Mouse (Mus musculus) G1E (cell line): Measurements from ENCODE around the gene Snapc3. TPM values are rescaled to one million over a fixed set of nuclear protein-coding genes. Genes with fewer than 3 reads are reported as not detected.
A peak's percentile ranks its signal among the peaks of the same experiment; 100 is the strongest.

ENCODE experiments used
- ATAC-seq: 2 replicates; pipeline ENCODE4 v1.8.0; 2016; ENCODE audit warnings: mild to moderate bottlenecking; ENCODE audit not compliant: insufficient number of reproducible peaks, poor library complexity, low FRiP score, severe bottlenecking; ENCODE audit errors: extremely low read depth
- DNase-seq: peaks from one replicate; pipeline ENCODE4 v3.0.0; 2012; ENCODE audit warnings: low spot score
- H3K27me3 ChIP-seq: 2 replicates; pipeline ENCODE4 v1.6.1; 2012; ENCODE audit warnings: mild to moderate bottlenecking, low read length, inconsistent platforms; ENCODE audit not compliant: insufficient read depth
- H3K36me3 ChIP-seq: replicated peaks from 2 replicates; pipeline ENCODE3; 2012; ENCODE audit warnings: mild to moderate bottlenecking, inconsistent platforms
- H3K4me1 ChIP-seq: 2 replicates; pipeline ENCODE4 v1.6.1; 2012; ENCODE audit warnings: low read depth, low read length, inconsistent platforms, mixed read lengths; ENCODE audit not compliant: insufficient read depth
- H3K4me3 ChIP-seq: 2 replicates; pipeline ENCODE4 v1.5.1; 2012; ENCODE audit warnings: low read depth, mild to moderate bottlenecking, inconsistent platforms, low read length, moderate library complexity, mixed read lengths
- H3K9me3 ChIP-seq: replicated peaks from 2 replicates; pipeline ENCODE4 v1.6.1; 2012; ENCODE audit warnings: inconsistent platforms
- CTCF ChIP-seq: IDR thresholded peaks from 2 replicates; pipeline ENCODE4 v1.5.1; 2012; ENCODE audit warnings: low read depth, low read length, inconsistent platforms, mixed read lengths
- GATA1 ChIP-seq: IDR thresholded peaks from 2 replicates; pipeline ENCODE4 v1.6.1; 2012; ENCODE audit warnings: borderline replicate concordance, low read length, inconsistent platforms, mixed read lengths
- GATA2 ChIP-seq: IDR thresholded peaks from 2 replicates; pipeline ENCODE4 v1.6.1; 2012; ENCODE audit warnings: low read depth, low read length, inconsistent platforms, borderline replicate concordance
- POLR2AphosphoS5 ChIP-seq: IDR thresholded peaks from 2 replicates; pipeline ENCODE4 v1.6.1; 2012; ENCODE audit warnings: low read depth, low read length, inconsistent platforms; ENCODE audit not compliant: insufficient replicate concordance
- TAL1 ChIP-seq: conservative IDR thresholded peaks from 2 replicates; pipeline ENCODE4 v1.6.1; 2012; ENCODE audit warnings: low read depth, low read length, inconsistent platforms, mixed read lengths
- polyA plus RNA-seq: library from polyadenylated mRNA; stranded (reverse); fragments of >175 nt; gene quantifications from 2 replicates; pipeline ENCODE4 v1.2.3, GENCODE M21; 2012
- total RNA-seq, 2 experiments: library from RNA; stranded (forward) in 1 of 2; stranded (reverse) in 1 of 2; fragments of 200-1000 nt in 1 of 2; fragments of >200 nt in 1 of 2; fragmentation: Nextera tagmentation in 1 of 2; gene quantifications; 2 replicates each; pipeline ENCODE4 v1.2.3; 2014 to 2017

Gene Snapc3
- total and polyA plus RNA-seq, 3 experiments, result 7.4 to 61.4 (median 57.6) TPM

DNA sequence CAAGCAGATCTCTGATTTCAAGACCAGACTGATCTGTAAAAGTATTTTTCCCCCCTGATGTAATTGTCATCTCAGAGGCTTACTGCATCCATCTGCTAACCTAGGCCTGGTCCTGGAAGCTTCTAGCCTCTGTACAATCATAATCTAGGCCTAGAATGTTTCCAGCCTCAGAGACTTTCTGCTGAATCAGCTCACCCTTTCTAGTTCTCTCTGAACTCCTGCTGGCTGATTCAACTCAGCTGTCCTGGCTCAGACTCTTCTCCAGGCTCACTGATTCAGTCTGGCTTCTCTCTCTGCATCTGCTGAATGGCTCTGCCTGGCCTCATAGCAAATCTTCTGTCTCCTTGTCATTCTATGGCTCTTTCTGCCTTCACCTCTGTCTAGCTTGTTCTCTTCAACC lies 20.6 kb downstream of the Snapc3 start:
- Histone ChIP-seq H3K9me3 (no peaks in the 10 kb centered on the region), H3K27me3 (no peaks in the 10 kb centered on the region), H3K4me3 (no peak overlapping the region), H3K4me1 (peaks cover 8% of the 10 kb centered on the region), H3K36me3 (peaks cover 87% of the 10 kb centered on the region)
- ATAC-seq (no peak), DNase-seq (no peak)
- no peak for TF ChIP-seq GATA1
- no peak for TF ChIP-seq TAL1
- TF ChIP-seq POLR2AphosphoS5, result no peak
- TF ChIP-seq GATA2, result no peak
- TF ChIP-seq CTCF, result no peak

DNA sequence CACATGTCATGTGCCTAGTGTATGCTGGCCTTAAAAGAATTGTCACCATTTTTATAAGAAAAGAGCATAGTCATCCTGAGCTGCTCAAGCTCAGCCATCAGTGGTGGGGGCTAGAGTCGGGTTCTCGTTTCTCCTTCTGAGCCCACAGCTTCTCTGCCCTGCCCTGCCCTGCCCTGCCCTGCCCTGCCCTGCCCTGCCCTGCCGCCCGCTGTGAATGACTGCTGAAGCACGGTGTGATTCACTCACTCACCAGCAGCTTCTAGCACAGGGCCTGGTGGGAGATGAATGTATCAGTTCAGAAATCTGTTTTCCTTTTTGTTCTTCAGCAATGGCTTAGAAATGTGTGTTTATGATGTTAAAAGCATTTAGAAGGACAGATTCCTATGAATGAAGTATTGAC lies 21.5 kb downstream of the Snapc3 start:
- Histone ChIP-seq H3K27me3 (no peaks in the 10 kb centered on the region), H3K4me3 (no peak overlapping the region), H3K36me3 (peaks cover 80% of the 10 kb centered on the region), H3K9me3 (no peaks in the 10 kb centered on the region), H3K4me1 (peaks cover 8% of the 10 kb centered on the region)
- TF ChIP-seq CTCF, result no peak
- no peak for TF ChIP-seq GATA2
- TF ChIP-seq GATA1, result no peak
- TF ChIP-seq TAL1, result no peak
- no peak for TF ChIP-seq POLR2AphosphoS5
- ATAC-seq (peak; percentile 86), DNase-seq (peak; percentile 14)

DNA sequence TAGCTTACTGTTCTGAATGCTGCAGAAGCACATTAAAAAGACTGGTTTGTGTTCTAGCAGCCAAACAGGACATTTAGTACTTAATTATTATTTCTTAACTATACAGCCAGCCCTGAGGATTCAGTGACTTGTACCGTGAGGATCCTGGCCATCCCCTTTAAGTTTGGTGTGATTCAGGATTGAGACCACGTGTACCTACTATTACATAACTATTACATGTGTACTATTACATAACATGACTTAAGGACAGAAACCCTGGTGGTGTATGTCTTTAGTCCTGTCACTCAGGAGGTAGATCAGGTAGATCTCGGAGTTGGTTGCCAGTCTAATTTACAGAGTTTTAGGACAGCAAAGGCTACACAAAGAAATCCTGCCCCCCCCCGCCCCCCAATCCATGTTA lies 23.5 kb downstream of the Snapc3 start:
- no peaks in the 10 kb centered on the region for H3K9me3 ChIP-seq
- H3K4me1 ChIP-seq, result peaks cover 8% of the 10 kb centered on the region
- ATAC-seq (no peak), DNase-seq (no peak)
- H3K36me3 ChIP-seq, result peaks cover 60% of the 10 kb centered on the region
- TF ChIP-seq POLR2AphosphoS5, result no peak
- no peak overlapping the region for H3K4me3 ChIP-seq
- H3K27me3 ChIP-seq, result no peaks in the 10 kb centered on the region

DNA sequence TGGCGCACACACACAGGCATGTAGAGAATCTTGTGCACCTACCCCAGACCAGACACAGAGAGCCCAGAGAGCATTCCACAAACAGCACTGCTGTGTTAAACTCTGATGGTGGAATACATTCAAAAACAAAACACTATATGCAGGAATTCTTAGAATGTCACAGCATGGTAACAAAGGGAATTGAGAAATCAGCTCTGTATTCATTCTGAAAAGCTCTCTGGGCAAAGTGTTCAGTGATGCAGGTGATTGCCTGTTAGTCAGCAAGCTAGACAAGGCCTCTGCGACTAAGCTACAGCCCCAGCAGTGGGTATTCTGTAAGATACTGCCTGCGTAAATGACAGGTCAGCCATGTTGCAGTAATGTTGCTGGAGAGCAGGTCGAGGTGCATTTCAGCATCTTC lies 33.3 kb downstream of the Snapc3 start:
- no peak overlapping the region for H3K4me3 ChIP-seq
- TF ChIP-seq GATA1 (no peak), TAL1 (no peak), POLR2AphosphoS5 (0 out of 2 replicates have a peak, but pooled peaks have one; percentile 34)
- no peak for ATAC-seq
- peaks cover 65% of the 10 kb centered on the region for H3K36me3 ChIP-seq
- no peaks in the 10 kb centered on the region for H3K9me3 ChIP-seq
- no peak for DNase-seq
- no peaks in the 10 kb centered on the region for H3K4me1 ChIP-seq
- no peaks in the 10 kb centered on the region for H3K27me3 ChIP-seq

DNA sequence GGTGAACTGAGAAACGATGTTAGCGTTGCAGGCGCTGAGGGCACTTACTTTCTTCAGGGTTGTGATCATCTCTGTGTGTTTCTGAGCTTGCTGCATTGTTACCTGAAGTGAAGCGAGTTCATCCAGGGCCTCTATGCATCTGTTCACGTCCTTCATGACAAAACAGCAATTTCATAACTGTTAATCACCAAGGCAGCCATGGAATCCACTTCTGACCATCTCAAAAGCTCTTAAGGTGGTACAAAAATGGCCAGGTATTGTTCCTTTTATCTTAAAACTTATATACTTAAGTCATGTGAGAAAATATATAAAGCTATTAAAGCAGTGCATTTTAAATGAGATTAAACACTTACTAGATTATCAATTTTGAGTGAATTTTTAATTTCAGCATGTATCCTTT lies 42.6 kb downstream of the Snapc3 start:
- peaks cover 76% of the 10 kb centered on the region for H3K36me3 ChIP-seq
- no peak for TF ChIP-seq GATA2
- TF ChIP-seq CTCF, result no peak
- TF ChIP-seq GATA1, result no peak
- TF ChIP-seq POLR2AphosphoS5, result no peak
- no peak for TF ChIP-seq TAL1
- no peak for ATAC-seq
- peaks cover 3% of the 10 kb centered on the region; the same call in 1 of the 2 replicates for H3K4me1 ChIP-seq
- DNase-seq, result no peak
- no peak overlapping the region for H3K4me3 ChIP-seq
- no peaks in the 10 kb centered on the region for H3K27me3 ChIP-seq
- H3K9me3 ChIP-seq, result no peaks in the 10 kb centered on the region

DNA sequence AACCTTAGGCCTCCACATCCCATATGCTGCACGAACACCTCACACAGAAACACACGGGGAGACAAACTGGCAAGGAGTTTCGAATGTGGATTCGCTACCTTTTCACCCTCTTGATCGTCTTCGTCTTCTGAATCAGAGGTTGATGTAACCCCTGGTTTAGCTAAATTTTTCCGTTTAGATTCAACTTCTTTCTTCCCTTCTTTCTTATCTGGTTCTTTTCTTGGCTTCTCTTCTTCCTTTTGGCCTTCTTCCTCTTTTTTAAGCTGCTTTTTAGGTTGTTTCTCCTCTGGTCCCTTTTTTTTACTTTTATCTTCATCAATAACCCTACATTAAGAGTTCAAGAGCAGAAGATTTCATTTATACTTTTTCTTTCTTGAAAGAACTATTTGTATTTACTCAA lies 47.3 kb downstream of the Snapc3 start:
- DNase-seq (no peak), ATAC-seq (no peak)

DNA sequence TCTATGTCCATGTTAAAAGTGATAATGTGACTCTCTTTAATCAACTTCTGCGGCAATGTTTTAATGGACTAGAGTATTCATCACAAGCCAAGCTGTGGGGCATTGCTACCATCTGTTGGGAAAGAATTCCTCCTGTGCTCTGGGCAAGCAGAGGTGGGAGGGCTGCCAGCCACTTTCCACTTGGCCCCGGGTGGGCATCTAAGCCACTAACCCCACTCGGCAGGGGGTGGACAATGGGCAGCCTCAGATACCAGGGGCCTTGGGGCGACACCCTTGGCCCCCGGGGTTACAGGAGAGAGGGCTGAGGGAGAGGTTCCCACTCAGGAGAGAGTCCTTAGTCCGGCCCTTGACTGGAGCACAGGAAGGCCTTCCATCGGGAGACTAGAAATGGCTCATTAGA lies 50.1 kb downstream of the Snapc3 start:
- TF ChIP-seq POLR2AphosphoS5 (no peak), GATA2 (no peak), TAL1 (no peak), GATA1 (no peak), CTCF (no peak)
- ATAC-seq, result no peak

More for the DNA sequence above, 47.3 kb downstream of the Snapc3 start:
- H3K27me3 ChIP-seq, result no peaks in the 10 kb centered on the region
- peaks cover 76% of the 10 kb centered on the region for H3K36me3 ChIP-seq
- H3K9me3 ChIP-seq, result no peaks in the 10 kb centered on the region
- peaks cover 6% of the 10 kb centered on the region; the same call in 1 of the 2 replicates for H3K4me1 ChIP-seq
- TF ChIP-seq CTCF (no peak), GATA2 (no peak), POLR2AphosphoS5 (no peak), TAL1 (no peak), GATA1 (no peak)
- H3K4me3 ChIP-seq, result no peak overlapping the region

More for the DNA sequence above, 50.1 kb downstream of the Snapc3 start:
- no peak for DNase-seq
- Histone ChIP-seq H3K27me3 (no peaks in the 10 kb centered on the region), H3K9me3 (no peaks in the 10 kb centered on the region), H3K36me3 (peaks cover 83% of the 10 kb centered on the region), H3K4me1 (peaks cover 6% of the 10 kb centered on the region; the same call in 1 of the 2 replicates), H3K4me3 (no peak overlapping the region)
